Mouse (Mus musculus) heart, postnatal 36 days (tissue): ENCODE data around the gene Nr2c2ap. TPM values are rescaled to one million over a fixed set of nuclear protein-coding genes. Genes with fewer than 3 reads are reported as not detected.

ENCODE experiments used
- DNase-seq, 2 experiments: peaks; one replicate each; pipeline ENCODE4 v3.0.0; 2021 to 2022
- intact Hi-C: fragments of 180-260 bp; cut with DNase I; formaldehyde crosslinking; loops from one replicate; pipeline ENCODE4 v1.15.1; 2025
- total RNA-seq, 2 experiments: library from RNA; stranded (reverse); gene quantifications; 2 replicates each; pipeline ENCODE4 v1.2.3; 2021

The Nr2c2ap gene
- total RNA-seq, result 1 to 10 TPM; 8.3 to 8.5 TPM

- intact Hi-C loops, result loop anchor here (2.0 kb wide), 1 partner anchor 41 kb away; the partner anchor contains the start of gene Tmem161a
Observed at GRCm38 (mm10) chr8:70131166-70131883, at the start of gene Nr2c2ap. TSS of gene Nr2c2ap (plus strand) at chr8:70131333.

DNA sequence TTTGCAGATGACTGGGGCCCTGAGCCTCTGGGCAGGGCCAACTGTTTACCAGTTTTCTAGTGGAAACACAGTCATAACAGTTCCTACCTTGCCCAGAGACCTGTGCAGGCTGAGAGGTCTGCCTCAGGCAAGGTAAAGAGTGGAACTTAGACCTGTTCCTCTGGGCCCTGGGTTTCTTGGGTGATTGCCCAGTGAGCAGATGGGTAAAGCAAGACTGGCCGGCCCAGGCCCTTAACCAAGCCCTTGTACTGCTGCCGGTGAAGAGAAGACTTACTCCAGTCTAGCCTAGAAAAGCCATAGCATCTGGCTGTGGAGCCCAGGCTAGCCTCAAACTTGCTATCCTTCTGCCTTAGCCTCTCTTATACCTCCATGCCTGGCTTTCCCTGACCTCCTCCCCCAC lies 49.2 kb upstream of the Nr2c2ap start:
- intact Hi-C loops, result no loop called here
- DNase-seq, result no peak

More at GRCm38 (mm10) chr8:70131166-70131883, at the start of gene Nr2c2ap:
- peak; percentile 83 to 84 for DNase-seq

DNA sequence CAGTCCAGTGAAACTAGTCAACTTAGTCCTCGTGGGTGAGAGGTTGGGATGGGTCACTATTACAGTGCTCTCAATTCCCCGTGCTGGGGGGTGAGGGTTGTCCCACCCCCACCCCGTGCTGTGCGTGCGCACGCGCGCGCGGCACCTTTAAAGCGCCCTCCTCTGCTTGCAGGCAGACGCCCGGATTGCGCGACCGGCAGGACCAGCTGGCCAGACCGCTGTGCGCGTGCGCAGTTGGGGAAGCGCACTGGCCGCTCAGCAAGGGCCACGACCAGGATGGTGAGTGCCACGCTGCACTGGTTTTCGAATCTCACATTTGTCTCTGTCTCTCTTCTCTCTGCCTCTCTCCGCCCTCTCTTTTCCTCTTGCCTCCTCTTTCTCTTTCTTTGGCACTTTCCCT lies 47.8 kb upstream of the Nr2c2ap start, which contains the start of gene Hapln4:
Gene Hapln4 (plus strand): TSS at position 173 of the 400 bp plus-strand sequence.
- no peak for DNase-seq
- intact Hi-C loops, result no loop called here

- no peak for DNase-seq
- intact Hi-C loops, result no loop called here
Observed at GRCm38 (mm10) chr8:70084191-70085065, 46.7 kb upstream of the Nr2c2ap start.

DNA sequence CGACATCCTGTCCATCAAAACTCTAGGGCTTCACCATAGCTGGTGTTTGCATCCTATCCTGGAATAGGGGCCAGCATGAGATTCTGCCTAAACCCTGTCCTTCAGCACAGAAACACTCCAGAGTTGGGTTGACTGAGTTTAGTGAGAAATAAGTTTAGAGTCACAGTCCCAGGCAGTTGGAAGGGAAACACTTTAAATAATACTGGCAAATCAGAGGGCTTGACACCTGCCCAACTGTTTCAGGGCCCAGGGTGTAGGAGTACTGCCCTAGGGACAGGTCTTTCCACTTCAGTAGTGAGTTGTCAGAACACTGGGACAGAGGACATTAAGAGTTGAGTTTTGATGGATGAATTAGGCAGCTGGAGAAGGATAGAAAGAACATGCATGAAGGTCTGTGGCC lies 45.0 kb upstream of the Nr2c2ap start:
- intact Hi-C loops, result no loop called here
- no peak for DNase-seq

GRCm38 (mm10) chr8:70087237-70087636 lies 43.9 kb upstream of the Nr2c2ap start:
- intact Hi-C loops, result no loop called here
- no peak for DNase-seq

DNA sequence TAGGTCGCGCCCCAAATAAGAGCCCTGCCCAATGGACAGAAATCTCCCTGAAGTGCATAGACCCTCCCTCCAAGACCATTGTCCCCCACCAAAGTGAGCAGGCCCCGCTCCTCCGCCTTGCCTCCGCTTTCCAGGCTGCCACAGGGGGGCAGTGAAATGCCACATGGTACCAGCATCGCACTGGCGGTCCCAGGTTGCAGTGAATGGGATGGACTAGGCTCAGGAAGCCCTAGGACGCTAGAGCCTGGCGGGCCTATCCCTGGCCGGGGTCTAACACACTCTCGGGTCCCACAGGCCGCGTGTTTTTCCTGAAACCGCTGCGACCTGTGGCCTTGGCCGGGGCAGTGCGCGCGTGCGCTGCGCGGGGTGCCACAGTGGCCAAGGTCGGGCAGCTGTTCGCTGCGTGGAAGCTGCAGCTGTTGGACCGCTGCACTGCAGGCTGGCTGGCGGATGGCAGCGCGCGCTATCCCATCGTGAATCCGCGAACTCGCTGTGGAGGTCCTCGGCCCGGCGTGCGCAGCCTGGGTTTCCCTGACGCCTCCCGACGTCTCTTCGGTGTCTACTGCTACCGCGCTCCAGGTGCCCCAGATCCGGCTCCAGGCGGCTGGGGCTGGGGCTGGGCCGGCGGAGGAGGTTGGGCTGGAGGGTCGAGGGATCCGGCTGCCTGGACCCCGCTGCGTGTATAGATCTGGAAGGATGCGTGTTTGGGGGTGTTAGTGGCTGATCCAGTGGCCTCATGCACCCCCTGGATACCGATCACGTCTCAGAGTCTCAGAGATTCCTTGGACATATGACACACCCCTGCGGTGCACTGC lies 43.1 kb upstream of the Nr2c2ap start:
- DNase-seq, result peak; percentile 21 to 26
- intact Hi-C loops, result loop anchor here (1.0 kb wide), 2 partner anchors 78 to 135 kb away; no protein-coding TSS in a partner anchor

GRCm38 (mm10) chr8:70089296-70089960 lies 41.7 kb upstream of the Nr2c2ap start:
- intact Hi-C loops, result no loop called here

GRCm38 (mm10) chr8:70092786-70093185 lies 38.3 kb upstream of the Nr2c2ap start:
- DNase-seq, result no peak
- intact Hi-C loops, result no loop called here

More at GRCm38 (mm10) chr8:70089296-70089960, 41.7 kb upstream of the Nr2c2ap start:
- no peak for DNase-seq

- DNase-seq, result no peak
- intact Hi-C loops, result no loop called here
Observed at GRCm38 (mm10) chr8:70099276-70099675, 31.9 kb upstream of the Nr2c2ap start.

- no peak for DNase-seq
- intact Hi-C loops, result no loop called here
Observed at GRCm38 (mm10) chr8:70100241-70100640, 30.9 kb upstream of the Nr2c2ap start.

GRCm38 (mm10) chr8:70104506-70104905 lies 26.6 kb upstream of the Nr2c2ap start:
- DNase-seq, result peak; percentile 34 to 36

GRCm38 (mm10) chr8:70104922-70105321 lies 26.2 kb upstream of the Nr2c2ap start:
- intact Hi-C loops, result loop anchor here (1.0 to 2.0 kb wide), 2 partner anchors 61 to 118 kb away; no protein-coding TSS in a partner anchor

More at GRCm38 (mm10) chr8:70104506-70104905, 26.6 kb upstream of the Nr2c2ap start:
- intact Hi-C loops, result loop anchor here (1.0 to 2.0 kb wide), 2 partner anchors 62 to 118 kb away; no protein-coding TSS in a partner anchor

GRCm38 (mm10) chr8:70110451-70110850 lies 20.7 kb upstream of the Nr2c2ap start:
- intact Hi-C loops, result no loop called here
- DNase-seq, result no peak

More at GRCm38 (mm10) chr8:70104922-70105321, 26.2 kb upstream of the Nr2c2ap start:
- no peak for DNase-seq

DNA sequence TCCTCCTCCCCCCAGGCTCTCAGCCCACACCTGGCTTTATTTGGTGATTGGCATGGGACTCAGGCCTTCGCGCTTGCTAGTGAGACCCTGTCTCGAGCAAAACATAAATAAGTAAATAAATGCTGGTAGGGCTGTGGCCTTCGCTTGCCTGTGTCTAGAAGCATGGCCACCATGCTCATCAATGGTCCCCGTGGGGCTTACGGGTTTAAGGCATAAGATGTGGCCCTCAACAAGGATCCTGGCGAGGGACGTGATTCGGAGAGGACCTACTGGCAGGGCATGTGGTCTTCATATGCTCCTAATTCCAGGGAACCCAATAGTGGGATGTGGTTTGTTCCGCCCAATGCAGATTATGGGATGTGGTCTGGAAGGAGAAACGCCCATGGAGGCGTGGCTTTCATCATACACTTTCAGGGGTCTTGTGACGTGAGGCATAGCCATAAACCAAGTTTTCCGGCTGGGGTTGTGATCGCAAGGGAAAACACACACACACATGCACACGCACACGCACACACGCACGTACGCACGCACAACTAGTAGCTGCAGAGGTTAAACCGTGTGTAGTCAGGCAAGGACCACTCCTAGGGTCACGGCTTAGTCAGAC lies 19.8 kb upstream of the Nr2c2ap start:
- DNase-seq, result no peak
- intact Hi-C loops, result no loop called here

- no peak for DNase-seq
- intact Hi-C loops, result no loop called here
Observed at GRCm38 (mm10) chr8:70112401-70113016, 18.6 kb upstream of the Nr2c2ap start.

GRCm38 (mm10) chr8:70114488-70114887 lies 16.6 kb upstream of the Nr2c2ap start:
- no peak for DNase-seq
- intact Hi-C loops, result no loop called here

DNA sequence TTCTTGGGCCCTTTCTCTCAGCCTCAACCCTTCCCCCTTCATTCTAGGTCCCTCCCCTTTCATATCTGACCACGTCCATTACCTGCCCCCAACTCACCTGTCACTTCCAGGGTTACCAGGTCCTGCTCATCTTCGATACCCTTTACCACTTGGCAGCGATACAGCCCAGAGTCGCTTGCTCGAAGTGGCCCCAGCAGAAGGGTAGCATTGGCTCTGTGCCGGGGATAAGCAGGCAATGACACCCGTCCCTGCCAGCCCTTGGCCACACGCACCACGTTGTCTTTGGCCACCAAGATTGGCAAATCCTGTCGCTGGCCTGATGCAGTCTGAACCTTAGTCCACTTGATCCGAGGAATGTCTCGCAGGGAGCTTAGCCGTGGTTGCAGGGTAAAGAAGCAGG lies 16.2 kb upstream of the Nr2c2ap start:
- intact Hi-C loops, result no loop called here
- DNase-seq, result no peak

GRCm38 (mm10) chr8:70117611-70118010 lies 13.5 kb upstream of the Nr2c2ap start:
- intact Hi-C loops, result no loop called here
- no peak for DNase-seq
